Mouse (Mus musculus) kidney, embryonic 16.5 days (tissue): Measurements from ENCODE around the gene Ramp3. TPM values are rescaled to one million over a fixed set of nuclear protein-coding genes. Genes with fewer than 3 reads are reported as not detected.

Experiments
- ATAC-seq: fragments of 200-750 bp; cut with Nextera tagmentation; 2 replicates; pipeline ENCODE4 v1.8.0; 2017; ENCODE audit warnings: moderate TSS enrichment; ENCODE audit not compliant: low FRiP score, low TSS enrichment
- H3K27ac ChIP-seq: fragments of 300-500 bp; sonication (generic); 2 replicates; pipeline ENCODE4 v1.5.1; 2014; ENCODE audit warnings: low read length
- H3K27me3 ChIP-seq: fragments of 300-500 bp; sonication (generic); 2 replicates; pipeline ENCODE4 v1.6.1; 2014; ENCODE audit warnings: low read length, control low read depth, mixed read lengths; ENCODE audit not compliant: insufficient read depth
- H3K36me3 ChIP-seq: fragments of 300-500 bp; sonication (generic); 2 replicates; pipeline ENCODE4 v1.6.1; 2014; ENCODE audit warnings: low read length, control low read depth, mixed read lengths; ENCODE audit not compliant: insufficient read depth
- H3K4me1 ChIP-seq: fragments of 300-500 bp; sonication (generic); 2 replicates; pipeline ENCODE4 v1.6.1; 2014; ENCODE audit warnings: low read length, control low read depth, mixed read lengths; ENCODE audit not compliant: insufficient read depth
- H3K4me2 ChIP-seq: fragments of 300-500 bp; sonication (generic); replicated peaks from 2 replicates; pipeline ENCODE4 v1.6.1; 2014; ENCODE audit warnings: low read depth, low read length
- H3K4me3 ChIP-seq: fragments of 300-500 bp; sonication (generic); 2 replicates; pipeline ENCODE4 v1.5.1; 2014; ENCODE audit warnings: mild to moderate bottlenecking, low read length
- H3K9ac ChIP-seq: fragments of 300-500 bp; sonication (generic); replicated peaks from 2 replicates; pipeline ENCODE4 v1.6.1; 2014; ENCODE audit warnings: low read length
- H3K9me3 ChIP-seq: fragments of 300-500 bp; sonication (generic); 2 replicates; pipeline ENCODE4 v1.6.1; 2016; ENCODE audit warnings: low read length, control low read depth
- WGBS: fragments of 180-500 bp; shearing (Covaris S2); extraction: QIAGEN DNeasy Blood & Tissue Kit; methylation state at CpG from one replicate; pipeline ENCODE4 v1.1.7; 2014; 5-methylcytosine and 5-hydroxymethylcytosine counted together
- polyA plus RNA-seq: library from polyadenylated mRNA; unstranded; fragments of >200 nt; fragmentation: Nextera tagmentation; extraction: Ambion mirVana; gene quantifications from 2 replicates; pipeline ENCODE4 v1.2.1, GENCODE M21; 2015

The Ramp3 gene
- polyA plus RNA-seq, 1 experiment from 2014 or later = 15.4 TPM

- Histone ChIP-seq H3K9me3 (no peaks in the 10 kb centered on the region), H3K36me3 (no peaks in the 10 kb centered on the region), H3K4me3 (no peak overlapping the region), H3K27ac (no peak overlapping the region), H3K4me1 (no peaks in the 10 kb centered on the region), H3K9ac (no peak overlapping the region), H3K27me3 (no peaks in the 10 kb centered on the region), H3K4me2 (no peak overlapping the region)
- 86% methylated on average over 3 of the region's 3 CpGs for WGBS
- ATAC-seq = no peak
Measured at GRCm38 (mm10) chr11:6688888-6689287, 30.6 kb downstream of the Ramp3 start.

GRCm38 (mm10) chr11:6692341-6692740 is 34.0 kb downstream of the Ramp3 start:
- no peak overlapping the region for H3K4me3 ChIP-seq
- H3K4me2 ChIP-seq = no peak overlapping the region
- H3K27ac ChIP-seq = no peak overlapping the region
- no peaks in the 10 kb centered on the region for H3K36me3 ChIP-seq
- H3K27me3 ChIP-seq = no peaks in the 10 kb centered on the region
- no peak for ATAC-seq
- WGBS = 73% methylated on average over 6 of the region's 6 CpGs
- H3K9me3 ChIP-seq = no peaks in the 10 kb centered on the region
- peaks cover 10% of the 10 kb centered on the region for H3K4me1 ChIP-seq
- H3K9ac ChIP-seq = no peak overlapping the region

- no peak overlapping the region for H3K27ac ChIP-seq
- no peak overlapping the region for H3K4me2 ChIP-seq
- peaks cover 10% of the 10 kb centered on the region for H3K4me1 ChIP-seq
- WGBS = 87% methylated on average over 10 of the region's 10 CpGs
- no peaks in the 10 kb centered on the region for H3K9me3 ChIP-seq
- 0 out of 2 replicates have a peak, but pooled peaks have one; percentile 57 for ATAC-seq
- no peaks in the 10 kb centered on the region for H3K27me3 ChIP-seq
- H3K36me3 ChIP-seq = no peaks in the 10 kb centered on the region
- no peak overlapping the region for H3K4me3 ChIP-seq
- no peak overlapping the region for H3K9ac ChIP-seq
Measured at GRCm38 (mm10) chr11:6694114-6694513, 35.8 kb downstream of the Ramp3 start.

- WGBS = 24% methylated on average over 12 of the region's 12 CpGs
- Histone ChIP-seq H3K9me3 (no peaks in the 10 kb centered on the region), H3K4me2 (peak overlapping the region; percentile 41), H3K4me1 (peaks cover 10% of the 10 kb centered on the region), H3K27ac (0 out of 2 replicates have a peak overlapping the region, but pooled peaks have one; percentile 16), H3K9ac (no peak overlapping the region), H3K27me3 (no peaks in the 10 kb centered on the region), H3K4me3 (peak overlapping the region; percentile 18), H3K36me3 (no peaks in the 10 kb centered on the region)
- peak; percentile 83 for ATAC-seq
Measured at GRCm38 (mm10) chr11:6695176-6695575, 36.9 kb downstream of the Ramp3 start.

GRCm38 (mm10) chr11:6696551-6696950 is 38.2 kb downstream of the Ramp3 start:
- ATAC-seq = no peak
- Histone ChIP-seq H3K36me3 (no peaks in the 10 kb centered on the region), H3K27me3 (no peaks in the 10 kb centered on the region), H3K27ac (no peak overlapping the region), H3K4me3 (no peak overlapping the region), H3K4me1 (peaks cover 10% of the 10 kb centered on the region), H3K9ac (no peak overlapping the region), H3K9me3 (no peaks in the 10 kb centered on the region), H3K4me2 (no peak overlapping the region)
- WGBS = 54% methylated on average over 8 of the region's 8 CpGs

GRCm38 (mm10) chr11:6697751-6698150 is 39.4 kb downstream of the Ramp3 start:
- Histone ChIP-seq H3K27ac (no peak overlapping the region), H3K4me3 (no peak overlapping the region), H3K4me2 (no peak overlapping the region), H3K4me1 (peaks cover 16% of the 10 kb centered on the region), H3K36me3 (no peaks in the 10 kb centered on the region), H3K27me3 (no peaks in the 10 kb centered on the region), H3K9ac (no peak overlapping the region), H3K9me3 (no peaks in the 10 kb centered on the region)
- WGBS = 85% methylated on average over 10 of the region's 10 CpGs
- no peak for ATAC-seq

GRCm38 (mm10) chr11:6698281-6698680 is 40.0 kb downstream of the Ramp3 start:
- 84% methylated on average over 10 of the region's 10 CpGs for WGBS

GRCm38 (mm10) chr11:6702258-6702657 is 43.9 kb downstream of the Ramp3 start:
- Histone ChIP-seq H3K9ac (no peak overlapping the region), H3K27me3 (no peaks in the 10 kb centered on the region), H3K36me3 (no peaks in the 10 kb centered on the region), H3K4me1 (peaks cover 8% of the 10 kb centered on the region; the same call in 1 of the 2 replicates), H3K4me3 (no peak overlapping the region), H3K9me3 (no peaks in the 10 kb centered on the region; the same call in 1 of the 2 replicates), H3K4me2 (no peak overlapping the region), H3K27ac (no peak overlapping the region)
- WGBS = 23% methylated on average over 3 of the region's 3 CpGs
- ATAC-seq = peak; percentile 57; the same call in 1 of the 2 replicates

More at GRCm38 (mm10) chr11:6698281-6698680, 40.0 kb downstream of the Ramp3 start:
- Histone ChIP-seq H3K27ac (no peak overlapping the region), H3K4me3 (no peak overlapping the region), H3K4me2 (no peak overlapping the region), H3K27me3 (no peaks in the 10 kb centered on the region), H3K4me1 (peaks cover 16% of the 10 kb centered on the region), H3K36me3 (no peaks in the 10 kb centered on the region), H3K9me3 (no peaks in the 10 kb centered on the region), H3K9ac (no peak overlapping the region)
- ATAC-seq = no peak

- Histone ChIP-seq H3K27me3 (no peaks in the 10 kb centered on the region), H3K27ac (no peak overlapping the region), H3K4me1 (peaks cover 8% of the 10 kb centered on the region; the same call in 1 of the 2 replicates), H3K4me2 (no peak overlapping the region), H3K36me3 (no peaks in the 10 kb centered on the region), H3K4me3 (no peak overlapping the region), H3K9me3 (peaks cover 17% of the 10 kb centered on the region), H3K9ac (no peak overlapping the region)
- ATAC-seq = no peak
- WGBS = 58% methylated on average over 6 of the region's 6 CpGs
Measured at GRCm38 (mm10) chr11:6704851-6705250, 46.5 kb downstream of the Ramp3 start.

GRCm38 (mm10) chr11:6705516-6705915 is 47.2 kb downstream of the Ramp3 start:
- Histone ChIP-seq H3K36me3 (no peaks in the 10 kb centered on the region), H3K4me1 (peaks cover 8% of the 10 kb centered on the region; the same call in 1 of the 2 replicates), H3K9ac (no peak overlapping the region), H3K27ac (no peak overlapping the region), H3K4me2 (no peak overlapping the region), H3K27me3 (no peaks in the 10 kb centered on the region), H3K9me3 (peaks cover 17% of the 10 kb centered on the region), H3K4me3 (no peak overlapping the region)
- WGBS = 61% methylated on average over 5 of the region's 5 CpGs
- ATAC-seq = no peak
